Mouse (Mus musculus): ENCODE data around the gene Tmem132c. TPM values are rescaled to one million over a fixed set of nuclear protein-coding genes. Genes with fewer than 3 reads are reported as not detected.

Tmem132c gene
- polyA plus RNA-seq (2016; fragmentation: Nextera tagmentation; extraction: Ambion mirVana), result 29.5 and 35.1 TPM in 2 replicates

DNA sequence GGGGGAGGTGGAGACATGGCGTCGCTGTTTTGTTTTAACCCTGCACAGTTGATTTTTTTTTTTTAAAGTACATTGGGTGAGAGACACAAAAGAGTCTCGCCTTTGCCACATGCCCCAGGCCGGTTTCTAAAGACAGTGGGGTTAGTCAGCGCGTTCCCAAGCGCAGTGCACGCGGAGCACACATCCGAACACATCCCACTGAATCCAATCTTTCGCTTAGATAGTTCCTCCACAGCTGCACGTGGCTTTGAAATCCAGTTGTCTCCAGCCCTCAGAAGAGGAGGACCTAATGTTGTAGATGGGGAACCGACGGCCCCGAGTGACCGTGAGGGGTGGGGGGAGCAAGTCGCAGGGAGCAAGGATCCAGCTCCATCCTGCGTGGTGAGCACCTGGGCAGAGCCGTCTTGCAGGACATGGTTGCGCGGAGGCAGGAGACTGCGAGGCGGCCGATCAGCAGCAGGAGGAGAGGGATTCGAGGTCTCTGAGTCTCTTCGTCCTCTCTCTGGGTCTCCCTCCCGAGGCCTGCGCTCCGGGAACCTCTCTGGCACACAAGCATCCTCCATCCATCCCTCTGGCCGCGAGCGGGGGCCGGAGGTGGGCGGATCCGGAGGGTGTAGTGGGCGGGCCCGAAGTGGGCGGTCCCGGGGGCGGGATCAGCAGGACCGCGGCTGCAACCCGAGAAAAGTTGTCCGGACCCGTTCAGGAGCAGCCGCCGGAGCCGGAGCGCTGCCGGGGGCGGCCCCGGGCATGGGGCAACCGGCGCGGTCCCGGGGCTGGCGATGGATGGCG lies at the start of gene Tmem132c:
Gene Tmem132c, plus strand, starts transcription at position 673 of the 789 bp plus-strand sequence.
- Histone ChIP-seq H3K36me3 (replicated peaks) (no peaks in the 10 kb centered on the region), H3K27me3 (replicated peaks; ENCODE audit: low read depth, poor library complexity, severe bottlenecking) (peaks cover 78% of the 10 kb centered on the region), H3K4me3 (peak within 1 kb of the TSS; percentile 87), H3K9me3 (peaks cover 7% of the 10 kb centered on the region; the same call in 1 of the 2 replicates), H3K4me1 (peaks cover 52% of the 10 kb centered on the region), H3K27ac (replicated peaks) (peak within 1 kb of the TSS; percentile 84)
- under 1% methylated on average over 58 of the region's 58 CpGs for WGBS
- peak; percentile 96 for DNase-seq (ENCODE audit: low spot score)

DNA sequence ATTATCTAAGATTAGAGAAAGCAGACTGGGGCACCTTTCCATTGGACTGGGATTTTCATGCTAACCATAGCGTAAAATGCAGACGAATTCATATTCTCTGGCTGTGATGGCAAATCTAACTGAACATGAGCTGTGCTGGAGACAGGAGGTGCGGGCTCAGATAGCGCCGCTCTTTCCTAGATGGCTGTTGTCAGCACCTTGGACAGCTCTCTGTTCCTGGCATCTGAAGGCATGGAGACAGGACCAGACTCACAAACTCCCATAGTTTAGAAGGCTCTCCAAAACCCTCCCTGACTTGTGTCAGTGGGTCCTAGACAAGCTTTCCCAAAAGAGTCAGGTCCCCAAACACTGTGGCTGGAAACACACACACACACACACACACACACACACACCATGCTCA lies 49.7 kb upstream of the Tmem132c start:
- WGBS, result 33% methylated on average over 5 of the region's 5 CpGs
- no peaks in the 10 kb centered on the region for H3K4me1 ChIP-seq
- H3K9me3 ChIP-seq, result peaks cover 11% of the 10 kb centered on the region; the same call in 1 of the 2 replicates
- no peaks in the 10 kb centered on the region for H3K27me3 ChIP-seq (replicated peaks; ENCODE audit: low read depth, poor library complexity, severe bottlenecking)
- no peaks in the 10 kb centered on the region for H3K36me3 ChIP-seq (replicated peaks)
- no peak overlapping the region for H3K27ac ChIP-seq (replicated peaks)
- peak; percentile 75 for DNase-seq (ENCODE audit: low spot score)
- no peak overlapping the region for H3K4me3 ChIP-seq

DNA sequence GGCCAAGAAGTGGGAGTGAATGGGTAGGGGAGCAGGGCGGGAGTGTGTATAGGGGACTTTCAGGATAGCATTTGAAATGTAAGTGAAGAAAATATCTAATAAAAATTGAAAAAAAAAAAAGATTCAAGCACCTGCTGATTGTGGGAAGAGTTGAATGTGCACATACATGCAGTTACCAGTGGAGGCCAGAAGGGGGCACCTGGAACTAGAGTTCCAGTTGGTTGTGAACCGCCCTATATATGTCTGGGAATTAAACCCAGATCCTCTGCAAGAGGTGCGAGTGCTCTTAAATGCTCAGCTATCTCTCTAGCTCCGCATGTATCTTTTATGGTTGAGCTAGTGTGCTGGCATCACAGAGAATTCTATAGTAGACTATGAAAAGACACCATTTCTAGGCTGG lies 42.8 kb upstream of the Tmem132c start:
- 58% methylated on average over 4 of the region's 4 CpGs for WGBS

DNA sequence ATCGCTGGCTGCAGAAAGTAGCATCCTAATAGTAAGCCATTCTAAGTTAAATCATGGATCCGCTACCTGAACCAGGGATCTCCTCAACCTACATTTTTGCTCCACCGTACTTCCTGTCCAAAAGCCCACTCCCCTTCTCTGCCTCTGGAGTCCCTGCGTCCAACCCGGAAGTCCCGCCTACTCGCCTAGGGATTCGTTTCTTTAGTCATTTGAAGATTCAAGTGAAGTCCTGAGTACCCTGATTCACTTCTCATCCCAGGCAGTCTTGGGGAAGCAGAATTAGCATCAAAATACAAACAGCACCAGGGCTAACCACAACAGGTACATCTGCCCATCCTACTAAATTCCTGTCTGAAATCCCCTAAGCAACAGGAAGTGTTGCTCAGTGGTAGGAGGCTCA lies 36.7 kb upstream of the Tmem132c start:
- WGBS, result 87% methylated on average over 8 of the region's 8 CpGs
- Histone ChIP-seq H3K27ac (replicated peaks) (no peak overlapping the region), H3K4me1 (no peaks in the 10 kb centered on the region), H3K4me3 (no peak overlapping the region), H3K9me3 (peaks cover 7% of the 10 kb centered on the region; the same call in 1 of the 2 replicates), H3K27me3 (replicated peaks; ENCODE audit: low read depth, poor library complexity, severe bottlenecking) (no peaks in the 10 kb centered on the region), H3K36me3 (replicated peaks) (no peaks in the 10 kb centered on the region)
- no peak for DNase-seq (ENCODE audit: low spot score)

More for the DNA sequence above, 42.8 kb upstream of the Tmem132c start:
- Histone ChIP-seq H3K9me3 (no peaks in the 10 kb centered on the region), H3K27me3 (replicated peaks; ENCODE audit: low read depth, poor library complexity, severe bottlenecking) (no peaks in the 10 kb centered on the region), H3K4me1 (no peaks in the 10 kb centered on the region), H3K4me3 (no peak overlapping the region), H3K36me3 (replicated peaks) (no peaks in the 10 kb centered on the region), H3K27ac (replicated peaks) (no peak overlapping the region)
- DNase-seq (ENCODE audit: low spot score), result no peak

DNA sequence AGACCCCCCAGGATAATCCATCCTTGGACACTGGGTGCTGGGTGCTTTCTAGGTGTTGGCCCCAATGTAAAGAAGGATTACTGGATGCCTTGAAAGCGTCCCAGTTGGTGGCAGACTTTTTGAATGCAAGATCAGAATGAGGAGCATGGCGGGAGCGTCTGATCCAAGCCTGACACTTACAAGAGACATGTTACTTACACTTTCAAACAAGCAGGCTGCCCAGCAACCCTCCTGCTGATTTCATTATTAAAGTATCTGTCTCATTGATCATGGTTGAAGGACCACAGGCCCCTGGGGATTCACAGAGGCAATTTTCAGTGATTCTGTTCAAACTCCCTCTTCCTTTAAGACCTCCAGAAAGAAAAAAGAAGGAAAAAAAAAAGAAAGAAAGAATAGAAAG lies 25.2 kb upstream of the Tmem132c start:
- H3K27me3 ChIP-seq (replicated peaks; ENCODE audit: low read depth, poor library complexity, severe bottlenecking), result no peaks in the 10 kb centered on the region
- no peak for DNase-seq (ENCODE audit: low spot score)
- H3K27ac ChIP-seq (replicated peaks), result no peak overlapping the region
- 0 out of 2 replicates have a peak, but pooled peaks cover 4% of the 10 kb centered on the region for H3K9me3 ChIP-seq
- no peaks in the 10 kb centered on the region for H3K4me1 ChIP-seq
- H3K4me3 ChIP-seq, result no peak overlapping the region
- no peaks in the 10 kb centered on the region for H3K36me3 ChIP-seq (replicated peaks)
- WGBS, result 41% methylated on average over 3 of the region's 3 CpGs

DNA sequence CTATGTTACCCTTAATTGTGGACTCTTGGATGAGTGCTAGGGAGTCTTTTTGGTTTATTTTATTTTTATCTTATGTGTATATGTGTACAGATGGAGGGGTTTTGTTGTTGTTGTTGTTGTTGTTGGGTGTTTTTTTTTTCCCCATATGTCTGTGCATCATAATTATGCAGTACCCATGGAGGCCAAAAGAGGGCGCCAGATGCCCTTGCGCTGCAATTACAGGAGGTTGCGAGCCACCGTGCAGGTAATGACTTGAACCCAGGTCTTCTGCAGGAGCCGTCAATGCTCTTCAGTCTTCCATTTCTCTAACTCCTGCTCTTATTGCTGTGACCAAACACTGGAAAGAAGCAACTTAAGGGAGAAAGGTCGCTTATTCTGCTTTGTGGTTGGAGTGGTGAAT lies 23.9 kb upstream of the Tmem132c start:
- 0 out of 2 replicates have a peak, but pooled peaks cover 4% of the 10 kb centered on the region for H3K9me3 ChIP-seq
- H3K27me3 ChIP-seq (replicated peaks; ENCODE audit: low read depth, poor library complexity, severe bottlenecking), result no peaks in the 10 kb centered on the region
- WGBS, result 63% methylated on average over 6 of the region's 6 CpGs
- H3K4me3 ChIP-seq, result no peak overlapping the region
- no peaks in the 10 kb centered on the region for H3K36me3 ChIP-seq (replicated peaks)
- no peak overlapping the region for H3K27ac ChIP-seq (replicated peaks)
- DNase-seq (ENCODE audit: low spot score), result no peak
- H3K4me1 ChIP-seq, result no peaks in the 10 kb centered on the region

DNA sequence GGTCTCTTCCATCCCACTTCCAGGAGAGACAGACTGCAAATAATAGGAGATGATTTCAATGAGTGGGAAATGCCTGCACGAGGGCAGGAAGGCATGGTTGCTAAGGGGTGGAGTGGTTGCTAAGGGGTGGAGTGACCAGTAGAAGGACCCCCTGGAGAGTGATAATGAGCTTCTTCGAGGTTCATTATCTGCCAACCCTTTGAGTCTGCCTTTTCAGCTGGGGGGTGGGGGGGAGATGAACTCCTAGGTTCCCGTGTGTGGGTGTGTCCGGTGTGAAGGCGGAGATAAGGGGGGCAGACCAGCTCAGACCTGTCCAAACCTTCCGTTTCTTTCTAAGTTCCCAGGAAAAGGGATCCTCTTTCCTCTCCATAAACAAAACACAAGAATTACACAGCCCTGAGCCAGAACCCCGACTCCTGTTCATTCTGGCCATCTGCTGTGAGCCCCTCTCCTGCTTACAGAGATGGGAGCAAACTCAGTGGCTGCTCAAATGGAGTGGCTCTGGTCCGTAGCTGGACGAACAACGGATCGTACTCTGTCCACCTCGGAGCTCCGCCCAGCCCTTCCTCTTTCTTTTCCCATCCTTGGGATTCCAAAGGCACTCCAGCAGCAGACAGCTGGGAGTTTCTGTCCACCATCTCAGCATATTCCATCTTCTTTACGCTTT lies 13.5 kb upstream of the Tmem132c start:
- H3K27ac ChIP-seq (replicated peaks), result 0 out of 2 replicates have a peak overlapping the region, but pooled peaks have one; percentile 44
- H3K36me3 ChIP-seq (replicated peaks), result no peaks in the 10 kb centered on the region
- H3K9me3 ChIP-seq, result no peaks in the 10 kb centered on the region
- DNase-seq (ENCODE audit: low spot score), result peak; percentile 51
- peak overlapping the region; percentile 49 for H3K4me3 ChIP-seq
- peaks cover 14% of the 10 kb centered on the region for H3K4me1 ChIP-seq
- peaks cover 30% of the 10 kb centered on the region for H3K27me3 ChIP-seq (replicated peaks; ENCODE audit: low read depth, poor library complexity, severe bottlenecking)
- 3% methylated on average over 14 of the region's 14 CpGs for WGBS

DNA sequence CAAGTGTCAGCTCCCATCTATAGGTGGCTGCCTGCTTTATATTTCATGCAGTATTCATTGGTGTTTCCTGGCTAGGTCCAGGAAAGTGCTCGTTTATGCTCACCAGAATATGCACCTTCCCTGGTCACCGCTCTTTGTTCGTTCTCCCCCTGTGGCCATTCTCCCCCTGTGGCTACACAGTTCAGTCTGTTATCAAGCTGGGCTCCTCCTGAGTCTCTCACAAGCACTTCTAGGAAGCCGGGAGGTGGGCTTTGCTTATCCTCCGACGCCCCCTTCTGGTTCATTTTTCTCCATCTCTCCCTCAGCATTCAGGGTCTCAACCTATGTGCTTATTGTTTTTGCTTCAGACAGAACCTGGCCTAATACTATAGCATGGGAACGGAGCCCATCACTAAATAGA lies 6.9 kb upstream of the Tmem132c start:
- peaks cover 54% of the 10 kb centered on the region for H3K27me3 ChIP-seq (replicated peaks; ENCODE audit: low read depth, poor library complexity, severe bottlenecking)

DNA sequence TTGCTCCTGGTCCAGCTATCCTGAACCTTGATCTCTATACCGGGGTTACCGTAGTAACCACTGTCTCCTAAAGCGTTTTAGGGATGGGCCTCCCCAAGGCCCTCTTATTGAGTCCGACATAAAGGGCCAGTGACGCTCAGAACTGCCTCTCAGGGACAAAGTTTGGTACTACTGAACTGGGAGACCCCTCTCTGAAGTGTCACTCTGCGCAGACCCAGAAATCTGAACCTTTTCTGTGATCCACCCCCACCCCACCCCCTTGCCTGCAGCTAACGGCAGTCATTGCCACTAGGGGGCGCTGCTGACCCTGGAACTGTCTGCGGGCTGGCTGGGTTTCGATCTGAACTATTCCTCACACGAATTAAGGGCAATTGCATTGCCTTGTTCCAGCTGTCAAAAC lies 6.4 kb upstream of the Tmem132c start:
- peak; percentile 93 for DNase-seq (ENCODE audit: low spot score)
- 3% methylated on average over 11 of the region's 11 CpGs for WGBS
- Histone ChIP-seq H3K27ac (replicated peaks) (peak overlapping the region; percentile 44; the same call in 1 of the 2 replicates), H3K4me3 (peak overlapping the region; percentile 40), H3K27me3 (replicated peaks; ENCODE audit: low read depth, poor library complexity, severe bottlenecking) (peaks cover 52% of the 10 kb centered on the region), H3K9me3 (peaks cover 7% of the 10 kb centered on the region; the same call in 1 of the 2 replicates), H3K36me3 (replicated peaks) (no peaks in the 10 kb centered on the region), H3K4me1 (peaks cover 27% of the 10 kb centered on the region)

More for the DNA sequence above, 6.9 kb upstream of the Tmem132c start:
- peak overlapping the region; percentile 40 for H3K4me3 ChIP-seq
- H3K27ac ChIP-seq (replicated peaks), result peak overlapping the region; percentile 24; the same call in 1 of the 2 replicates
- WGBS, result 3% methylated on average over 7 of the region's 7 CpGs
- DNase-seq (ENCODE audit: low spot score), result peak; percentile 77
- peaks cover 7% of the 10 kb centered on the region; the same call in 1 of the 2 replicates for H3K9me3 ChIP-seq
- H3K4me1 ChIP-seq, result peaks cover 24% of the 10 kb centered on the region
- no peaks in the 10 kb centered on the region for H3K36me3 ChIP-seq (replicated peaks)

DNA sequence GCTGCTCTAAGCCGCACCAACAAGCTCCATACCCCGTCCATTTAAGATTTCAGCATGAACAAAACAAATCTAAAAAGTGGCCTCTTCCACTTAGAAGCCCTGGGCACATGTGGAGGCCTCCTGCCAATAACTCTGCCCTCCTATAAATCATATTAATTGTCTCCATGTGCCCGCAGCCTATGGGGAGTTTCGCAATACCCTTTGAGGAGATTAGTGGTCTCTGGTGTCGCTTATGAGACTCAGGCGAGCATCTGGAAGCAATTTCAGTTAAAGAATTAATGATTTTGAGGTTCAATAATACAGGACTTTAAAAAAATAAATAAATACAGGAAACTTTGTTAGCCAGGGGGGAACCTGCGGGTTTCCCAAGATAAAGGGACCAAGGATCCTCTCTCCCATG lies 1.9 kb upstream of the Tmem132c start:
- WGBS, result 26% methylated on average over 7 of the region's 7 CpGs
- peak; percentile 80 for DNase-seq (ENCODE audit: low spot score)
- H3K27me3 ChIP-seq (replicated peaks; ENCODE audit: low read depth, poor library complexity, severe bottlenecking), result peaks cover 70% of the 10 kb centered on the region
- H3K36me3 ChIP-seq (replicated peaks), result no peaks in the 10 kb centered on the region
- H3K4me1 ChIP-seq, result peaks cover 65% of the 10 kb centered on the region
- H3K9me3 ChIP-seq, result peaks cover 7% of the 10 kb centered on the region; the same call in 1 of the 2 replicates
- H3K27ac ChIP-seq (replicated peaks), result peak overlapping the region; percentile 54; the same call in 1 of the 2 replicates
- H3K4me3 ChIP-seq, result no peak overlapping the region

DNA sequence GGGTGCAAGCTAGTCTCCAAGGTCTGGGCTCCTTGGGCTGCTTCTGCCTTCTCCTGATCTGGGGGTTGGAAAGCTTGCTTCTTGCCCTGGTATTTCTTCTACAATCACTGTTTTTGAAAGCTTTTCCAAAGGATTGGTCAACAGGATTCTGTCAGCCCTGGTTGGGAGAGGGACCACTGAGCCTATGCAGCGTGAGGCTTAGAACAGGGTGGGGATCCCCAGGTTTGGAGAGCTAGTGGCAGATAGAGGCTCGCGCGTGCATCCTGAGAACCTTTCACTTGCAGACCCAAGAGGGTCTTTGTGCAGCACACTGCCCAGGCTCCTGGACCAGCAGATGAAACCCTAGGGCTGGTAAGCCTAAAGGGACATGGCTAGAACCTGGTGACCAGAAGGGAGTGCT lies 962 bp upstream of the Tmem132c start:
- DNase-seq (ENCODE audit: low spot score), result peak; percentile 48
- Histone ChIP-seq H3K4me1 (peaks cover 55% of the 10 kb centered on the region), H3K36me3 (replicated peaks) (no peaks in the 10 kb centered on the region), H3K27ac (replicated peaks) (peak overlapping the region; percentile 84), H3K9me3 (peaks cover 7% of the 10 kb centered on the region; the same call in 1 of the 2 replicates), H3K4me3 (peak overlapping the region; percentile 87), H3K27me3 (replicated peaks; ENCODE audit: low read depth, poor library complexity, severe bottlenecking) (peaks cover 79% of the 10 kb centered on the region)
- 3% methylated on average over 4 of the region's 4 CpGs for WGBS

DNA sequence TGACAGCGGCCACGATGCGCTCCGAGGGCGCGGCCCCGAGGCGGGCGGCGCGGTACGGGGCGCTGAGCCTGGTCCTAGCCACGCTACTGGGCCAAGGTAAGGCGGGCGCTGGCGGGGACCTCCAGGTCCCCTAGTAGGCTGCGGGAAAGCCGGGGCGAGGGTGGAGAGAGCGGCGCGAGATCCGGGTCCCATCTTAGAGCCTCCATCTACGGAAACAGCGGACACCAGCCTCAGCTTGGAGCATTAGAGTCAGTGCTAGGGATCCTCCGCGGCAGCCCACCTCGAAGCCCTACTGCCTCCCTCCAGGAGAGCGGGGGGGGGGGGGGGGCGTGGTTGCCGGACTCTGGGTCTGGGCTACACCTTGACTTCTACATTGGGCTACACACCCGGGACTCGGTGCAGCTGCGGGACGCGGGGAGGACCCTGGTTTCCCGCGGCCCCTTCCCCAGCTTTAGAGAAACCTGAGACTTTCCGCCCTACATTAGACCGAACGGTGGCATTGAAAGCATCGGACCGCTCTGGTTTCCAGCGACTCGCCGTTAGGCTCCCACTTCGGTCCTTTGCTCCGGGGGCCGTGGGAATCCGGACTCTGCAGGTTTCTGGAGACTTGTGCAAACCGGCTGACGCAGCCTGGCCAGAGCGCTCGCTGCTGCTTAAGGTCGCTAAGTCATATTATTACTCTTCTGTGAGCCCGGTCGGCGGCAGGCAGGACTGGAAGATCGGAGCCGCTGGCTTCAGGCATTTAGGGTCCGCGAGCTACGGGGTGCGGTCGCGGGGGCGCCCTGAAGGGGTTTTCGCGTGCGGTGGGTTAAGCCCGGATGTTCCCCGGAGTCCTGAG lies 536 bp downstream of the Tmem132c start:
- H3K4me1 ChIP-seq, result peaks cover 52% of the 10 kb centered on the region
- H3K36me3 ChIP-seq (replicated peaks), result no peaks in the 10 kb centered on the region
- peak overlapping the region; percentile 84 for H3K27ac ChIP-seq (replicated peaks)
- peaks cover 70% of the 10 kb centered on the region for H3K27me3 ChIP-seq (replicated peaks; ENCODE audit: low read depth, poor library complexity, severe bottlenecking)
- peak overlapping the region; percentile 87 for H3K4me3 ChIP-seq
- peaks cover 7% of the 10 kb centered on the region; the same call in 1 of the 2 replicates for H3K9me3 ChIP-seq
- peak; percentile 66 for DNase-seq (ENCODE audit: low spot score)
- under 1% methylated on average over 73 of the region's 73 CpGs for WGBS
